Mouse (Mus musculus) layer of hippocampus, adult 11-12 months (tissue): ENCODE measurements around the gene Ugt1a5.

Experiments used
- DNase-seq: peaks from one replicate; pipeline ENCODE4 v3.0.0; 2022; ENCODE audit warnings: low spot score

Ugt1a5 gene

GRCm38 (mm10) chr1:88261706-88262105, 95.9 kb downstream of the Ugt1a5 start:
- DNase-seq = no peak

GRCm38 (mm10) chr1:88262255-88262654, 96.4 kb downstream of the Ugt1a5 start:
- DNase-seq = no peak

- no peak for DNase-seq
Measured at GRCm38 (mm10) chr1:88262961-88263360, 97.1 kb downstream of the Ugt1a5 start.

- DNase-seq = no peak
Measured at GRCm38 (mm10) chr1:88263778-88264177, 98.0 kb downstream of the Ugt1a5 start.

- no peak for DNase-seq
Measured at GRCm38 (mm10) chr1:88264237-88264868, 98.5 kb downstream of the Ugt1a5 start.

GRCm38 (mm10) chr1:88264869-88265240, 99.0 kb downstream of the Ugt1a5 start:
- DNase-seq = no peak

- no peak for DNase-seq
Measured at GRCm38 (mm10) chr1:88266123-88266522, 100.3 kb downstream of the Ugt1a5 start.

- no peak for DNase-seq
Measured at GRCm38 (mm10) chr1:88267489-88267888, 101.7 kb downstream of the Ugt1a5 start.

- DNase-seq = no peak
Measured at GRCm38 (mm10) chr1:88268070-88268469, 102.3 kb downstream of the Ugt1a5 start.
